Mouse (Mus musculus) cerebellum, adult 2 months (tissue): ENCODE measurements around the gene Ocln.

Experiments
- CTCF ChIP-seq: fragments of 200-500 bp; IDR thresholded peaks from 2 replicates; pipeline ENCODE4 v1.5.1; 2011; ENCODE audit warnings: low read depth, mild to moderate bottlenecking, control low read depth, low read length, moderate library complexity, borderline replicate concordance; ENCODE audit not compliant: insufficient read depth
- POLR2A ChIP-seq: fragments of 200-500 bp; IDR thresholded peaks from 2 replicates; pipeline ENCODE4 v1.6.1; 2011; ENCODE audit warnings: low read length, control low read depth, borderline replicate concordance; ENCODE audit not compliant: insufficient read depth

- no peak for TF ChIP-seq CTCF
- no peak for TF ChIP-seq POLR2A
Measured at GRCm38 (mm10) chr13:100511860-100512364, 40.6 kb downstream of the Ocln start.
